Comparison of ENCODE assay signal across 12 mouse cellular contexts in genomic region chr19:44734116-44734515, GRCm38 (mm10). TPM values are rescaled to one million over a fixed set of nuclear protein-coding genes. Genes with fewer than 3 reads are reported as not detected.
A peak's percentile ranks its signal among the peaks of the same experiment; 100 is the strongest.
DNase-seq lines count a peak whose midpoint lies in the region; ATAC-seq lines count a peak whose summit lies in the region.
"Had no signal": no experiment of that assay in that cellular context is flagged by ENCODE, and none has a peak within 500 bp of the region (broad histone marks: within the 10 kb centered on the region; RNA-seq: fewer than 3 reads in every experiment).

No protein-coding gene starts in this region.

- H3K4me2 ChIP-seq in forebrain, embryonic 11.5 days (ENCODE audit: low read depth, low read length, severe bottlenecking): no peak overlapping the region; the same call in 1 of the 2 replicates
- H3K4me2 ChIP-seq in forebrain, embryonic 16.5 days (ENCODE audit: low read length): no peak overlapping the region

- H3K27ac ChIP-seq in forebrain, embryonic 11.5 days (ENCODE audit: low read depth, low read length): no peak overlapping the region
- no peak overlapping the region for H3K27ac ChIP-seq in forebrain, embryonic 16.5 days (ENCODE audit: low read length)
- H3K27ac ChIP-seq in midbrain, embryonic 10.5 days (replicated peaks): no peak overlapping the region

- H3K9me3 ChIP-seq in forebrain, embryonic 11.5 days (ENCODE audit: control insufficient read depth, low read length): no peaks in the 10 kb centered on the region
- no peaks in the 10 kb centered on the region for H3K9me3 ChIP-seq in forebrain, embryonic 16.5 days (ENCODE audit: control insufficient read depth, low read length)
- H3K9me3 ChIP-seq in midbrain, embryonic 10.5 days (replicated peaks): no peaks in the 10 kb centered on the region

- H3K4me3 ChIP-seq in forebrain, embryonic 11.5 days (ENCODE audit: low read depth, low read length): 0 out of 2 replicates have a peak overlapping the region, but pooled peaks have one; percentile 7
- H3K4me3 ChIP-seq in forebrain, embryonic 16.5 days (replicated peaks; ENCODE audit: low read length): no peak overlapping the region
- H3K4me3 ChIP-seq in midbrain, embryonic 10.5 days: peak overlapping the region; percentile 46

- H3K27me3 ChIP-seq in forebrain, embryonic 11.5 days (ENCODE audit: control insufficient read depth, insufficient read depth, low read length): peaks cover 67% of the 10 kb centered on the region
- peaks cover 76% of the 10 kb centered on the region for H3K27me3 ChIP-seq in forebrain, embryonic 16.5 days (replicated peaks; ENCODE audit: control insufficient read depth, insufficient read depth, low read length)
- H3K27me3 ChIP-seq in midbrain, embryonic 10.5 days (ENCODE audit: low read depth, poor library complexity, severe bottlenecking): peaks cover 96% of the 10 kb centered on the region

- DNase-seq in forebrain, embryonic 11.5 days (ENCODE audit: low spot score): no peak
- DNase-seq in kidney, postnatal 4 days: peak; percentile 34 to 50
- DNase-seq in kidney, adult 8-10 months: no peak
- peak; percentile 26 for DNase-seq in midbrain, embryonic 10.5 days (ENCODE audit: low spot score)
- DNase-seq in yolk sac, embryonic 10.5 days (ENCODE audit: low spot score): peak; percentile 73
- DNase-seq in spleen, postnatal 4 days (ENCODE audit: low spot score in 2 of 2): no peak
- no peak for DNase-seq in urinary bladder, postnatal 25 days (ENCODE audit: low spot score)
- DNase-seq: spleen, adult 18-20 months; thymus, adult 18-20 months had no signal

- H3K36me3 ChIP-seq in forebrain, embryonic 11.5 days (ENCODE audit: control insufficient read depth, insufficient read depth, low read length): no peaks in the 10 kb centered on the region
- no peaks in the 10 kb centered on the region for H3K36me3 ChIP-seq in forebrain, embryonic 16.5 days (ENCODE audit: control insufficient read depth, insufficient read depth)
- no peaks in the 10 kb centered on the region for H3K36me3 ChIP-seq in midbrain, embryonic 10.5 days

- under 1% methylated on average over 21 of the region's 21 CpGs for WGBS in forebrain, embryonic 11.5 days
- under 1% methylated on average over 21 of the region's 21 CpGs for WGBS in forebrain, embryonic 16.5 days
- 2% methylated on average over 21 of the region's 21 CpGs for WGBS in midbrain, embryonic 10.5 days

- 0 out of 2 replicates have a peak, but pooled peaks cover 6% of the 10 kb centered on the region for H3K4me1 ChIP-seq in forebrain, embryonic 11.5 days (replicated peaks; ENCODE audit: control insufficient read depth, insufficient read depth, low read length)
- peaks cover 8% of the 10 kb centered on the region for H3K4me1 ChIP-seq in forebrain, embryonic 16.5 days (replicated peaks; ENCODE audit: control insufficient read depth, insufficient read depth, low read length)
- peaks cover 16% of the 10 kb centered on the region for H3K4me1 ChIP-seq in midbrain, embryonic 10.5 days

- no peak overlapping the region for H3K9ac ChIP-seq in forebrain, embryonic 11.5 days (ENCODE audit: low read length)
- no peak overlapping the region for H3K9ac ChIP-seq in forebrain, embryonic 16.5 days (replicated peaks; ENCODE audit: low read depth, low read length)

- ATAC-seq in forebrain, embryonic 11.5 days (replicated peaks; ENCODE audit: low FRiP score): no peak
- ATAC-seq in forebrain, embryonic 16.5 days: no peak

RNA-seq across cellular contexts. Expression of gene Pax2, which starts 21.7 kb away (rescaled TPM):
- 0.20 and 0.39 TPM in 2 replicates for polyA plus RNA-seq in forebrain, embryonic 11.5 days (2014; fragmentation: Nextera tagmentation; extraction: Ambion mirVana)
- 0.07 TPM in 1 of 2 replicates, not detected in the other for polyA plus RNA-seq in forebrain, embryonic 16.5 days (2015; fragmentation: Nextera tagmentation; extraction: Ambion mirVana)
- polyA plus RNA-seq in midbrain, embryonic 10.5 days (2016; fragmentation: Nextera tagmentation; extraction: Ambion mirVana): 0.60 and 1.1 TPM in 2 replicates
- polyA plus RNA-seq: intestine, embryonic 14.5 days; liver, embryonic 16.5 days had no signal

Comparison
In these comparisons a context has a peak if more than half of its experiments do, and no peak if none do; other contexts are left out.
1. DNase-seq: peak in kidney, postnatal 4 days (2 of 2), midbrain, embryonic 10.5 days (single experiment) and yolk sac, embryonic 10.5 days (single experiment); none in forebrain, embryonic 11.5 days (single experiment), kidney, adult 8-10 months (0 of 2), spleen, postnatal 4 days (0 of 2) and urinary bladder, postnatal 25 days (single experiment).